Comparison of ENCODE assay signal across 19 mouse cellular contexts in genomic region chr19:55732499-55732898, GRCm38 (mm10). TPM values are rescaled to one million over a fixed set of nuclear protein-coding genes. Genes with fewer than 3 reads are reported as not detected.
A peak's percentile ranks its signal among the peaks of the same experiment; 100 is the strongest.
DNase-seq lines count a peak whose midpoint lies in the region; ATAC-seq and TF ChIP-seq lines count a peak whose summit lies in the region.
"Had no signal": no experiment of that assay in that cellular context is flagged by ENCODE, and none has a peak within 500 bp of the region (broad histone marks: within the 10 kb centered on the region; RNA-seq: fewer than 3 reads in every experiment).

No protein-coding gene starts in this region.

- H3K4me2 ChIP-seq in liver, postnatal 0 days (ENCODE audit: low read depth, low read length), result no peak overlapping the region
- peak overlapping the region; percentile 35 for H3K4me2 ChIP-seq in liver, embryonic 11.5 days
- no peak overlapping the region for H3K4me2 ChIP-seq in stomach, embryonic 15.5 days
- H3K4me2 ChIP-seq: hindbrain, embryonic 13.5 days had no signal

- WGBS in liver, postnatal 0 days (ENCODE audit: insufficient replicate concordance), result 47% methylated on average over 6 of the region's 6 CpGs
- WGBS in liver, embryonic 11.5 days, result 31% methylated on average over 6 of the region's 6 CpGs
- WGBS in stomach, embryonic 15.5 days, result 46% methylated on average over 6 of the region's 6 CpGs

- TF ChIP-seq EP300 in liver, postnatal 0 days (IDR thresholded peaks at IDR 0.05; ENCODE audit: low read depth), result no peak

- no peak overlapping the region for H3K27ac ChIP-seq in liver, postnatal 0 days (ENCODE audit: low read depth)
- no peak overlapping the region for H3K27ac ChIP-seq in liver, embryonic 11.5 days (ENCODE audit: low read depth, low read length)
- H3K27ac ChIP-seq in stomach, embryonic 15.5 days, result peak overlapping the region; percentile 49
- H3K27ac ChIP-seq: hindbrain, embryonic 13.5 days had no signal

- H3K36me3 ChIP-seq in liver, postnatal 0 days (replicated peaks; ENCODE audit: insufficient read depth, low read length), result no peaks in the 10 kb centered on the region
- no peaks in the 10 kb centered on the region for H3K36me3 ChIP-seq in liver, embryonic 11.5 days (ENCODE audit: control insufficient read depth, insufficient read depth, low read length)
- H3K36me3 ChIP-seq in stomach, embryonic 15.5 days, result no peaks in the 10 kb centered on the region
- H3K36me3 ChIP-seq: hindbrain, embryonic 13.5 days had no signal

- H3K4me1 ChIP-seq in liver, postnatal 0 days (ENCODE audit: insufficient read depth), result no peaks in the 10 kb centered on the region; the same call in 1 of the 2 replicates
- peaks cover 13% of the 10 kb centered on the region for H3K4me1 ChIP-seq in liver, embryonic 11.5 days (replicated peaks; ENCODE audit: control insufficient read depth, insufficient read depth, low read length)
- H3K4me1 ChIP-seq in stomach, embryonic 15.5 days, result 0 out of 2 replicates have a peak, but pooled peaks cover 7% of the 10 kb centered on the region
- H3K4me1 ChIP-seq: hindbrain, embryonic 13.5 days; megakaryocyte, embryonic 14.5 days had no signal

- H3K9ac ChIP-seq in liver, postnatal 0 days (replicated peaks), result no peak overlapping the region
- no peak overlapping the region for H3K9ac ChIP-seq in liver, embryonic 11.5 days (ENCODE audit: low read depth, low read length)
- no peak overlapping the region for H3K9ac ChIP-seq in stomach, embryonic 15.5 days
- H3K9ac ChIP-seq: hindbrain, embryonic 13.5 days had no signal

- no peaks in the 10 kb centered on the region for H3K27me3 ChIP-seq in liver, postnatal 0 days (ENCODE audit: insufficient read depth, low read length)
- H3K27me3 ChIP-seq in liver, embryonic 11.5 days (replicated peaks; ENCODE audit: control insufficient read depth, insufficient read depth, low read length), result no peaks in the 10 kb centered on the region
- H3K27me3 ChIP-seq in stomach, embryonic 15.5 days (replicated peaks), result no peaks in the 10 kb centered on the region
- H3K27me3 ChIP-seq: hindbrain, embryonic 13.5 days had no signal

- no peak for TF ChIP-seq CTCF in liver, postnatal 0 days (IDR thresholded peaks at IDR 0.05; ENCODE audit: low read depth)

- no peak for ATAC-seq in liver, postnatal 0 days
- peak; percentile 78 for ATAC-seq in common myeloid progenitor, adult 5-6 weeks (replicated peaks; ENCODE audit: low read depth, poor library complexity, severe bottlenecking)
- peak; percentile 91 for ATAC-seq in liver, embryonic 11.5 days (replicated peaks; ENCODE audit: low FRiP score)
- peak; percentile 50; the same call in 1 of the 2 replicates for ATAC-seq in stomach, embryonic 15.5 days (ENCODE audit: insufficient read depth, low FRiP score, low read depth)
- ATAC-seq: forebrain, embryonic 14.5 days had no signal

- DNase-seq in liver, result peak; percentile 29
- DNase-seq in liver, postnatal 0 days, result no peak
- no peak for DNase-seq in liver, embryonic 11.5 days (ENCODE audit: low spot score)
- no peak for DNase-seq in frontal cortex, postnatal 10 days (ENCODE audit: low spot score in 2 of 2)
- no peak for DNase-seq in layer of hippocampus, adult 9-10 months (ENCODE audit: low spot score)
- DNase-seq in heart, adult 8-10 months (ENCODE audit: low spot score), result no peak
- DNase-seq: adrenal gland, adult 8-10 months; cerebellum, adult 9-11 months; gastrocnemius, postnatal 10 days; kidney, adult 9 months; lung, adult 18-20 months; retina, postnatal 1 day; thymus, postnatal 36 days had no signal

- no peak overlapping the region for H3K4me3 ChIP-seq in liver, postnatal 0 days (ENCODE audit: low read depth, low read length)
- H3K4me3 ChIP-seq in liver, embryonic 11.5 days (ENCODE audit: low read depth, low read length), result no peak overlapping the region
- H3K4me3 ChIP-seq in stomach, embryonic 15.5 days (replicated peaks), result no peak overlapping the region
- H3K4me3 ChIP-seq: hindbrain, embryonic 13.5 days; megakaryocyte, embryonic 14.5 days had no signal

- H3K9me3 ChIP-seq in liver, postnatal 0 days (ENCODE audit: low read length), result no peaks in the 10 kb centered on the region
- H3K9me3 ChIP-seq in liver, embryonic 11.5 days (ENCODE audit: control insufficient read depth, low read length), result no peaks in the 10 kb centered on the region
- H3K9me3 ChIP-seq in stomach, embryonic 15.5 days, result no peaks in the 10 kb centered on the region
- H3K9me3 ChIP-seq: megakaryocyte, embryonic 14.5 days had no signal

RNA-seq across cellular contexts. Expression of gene Tcf7l2, which starts 9.1 kb away (rescaled TPM):
- 18.8 and 21.6 TPM in 2 replicates for polyA plus RNA-seq in liver, postnatal 0 days (2015; fragmentation: Nextera tagmentation; extraction: Ambion mirVana)
- 1.7 and 2.1 TPM in 2 replicates for total RNA-seq in common myeloid progenitor, adult 5-6 weeks (2017)
- 48.9 and 50.3 TPM in 2 replicates for polyA plus RNA-seq in liver, embryonic 11.5 days (2014; fragmentation: Nextera tagmentation; extraction: Ambion mirVana)
- 85.2 and 89.4 TPM in 2 replicates for polyA plus RNA-seq in stomach, embryonic 15.5 days (2015; fragmentation: Nextera tagmentation; extraction: Ambion mirVana)
- total RNA-seq in heart, adult 8-10 months (2022), result 10 to 100 TPM in 3 of 4 experiments, 1 to 10 TPM in 1; 10.0 to 14.7 (median 12.3) TPM
- total RNA-seq: CH12.LX had no signal
